Mouse (Mus musculus) kidney, adult 8-10 months (tissue): ENCODE data around the gene Pcolce2.

Experiments used
- DNase-seq, 2 experiments: peaks; one replicate each; pipeline ENCODE4 v3.0.0; 2022

The Pcolce2 gene

DNA sequence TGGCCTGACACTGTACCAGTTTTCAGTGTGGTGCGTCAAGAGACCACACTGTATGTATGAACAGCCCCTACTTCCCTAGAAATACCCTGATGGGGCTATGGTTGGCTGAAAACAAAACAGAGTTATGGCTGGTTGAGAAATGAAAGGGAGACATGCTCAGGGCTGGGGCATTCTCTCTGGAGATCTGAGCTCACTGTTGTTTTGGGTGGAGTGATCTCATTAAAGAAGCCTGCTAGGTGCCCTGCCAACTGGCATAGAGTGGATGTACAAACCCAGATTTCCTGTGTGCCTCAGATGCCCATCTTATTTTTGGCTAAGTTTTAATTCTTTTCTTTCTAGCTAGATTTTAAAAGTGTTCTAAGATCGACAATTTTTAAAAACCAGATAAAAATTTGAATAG lies 20.5 kb downstream of the Pcolce2 start:
- no peak for DNase-seq

DNA sequence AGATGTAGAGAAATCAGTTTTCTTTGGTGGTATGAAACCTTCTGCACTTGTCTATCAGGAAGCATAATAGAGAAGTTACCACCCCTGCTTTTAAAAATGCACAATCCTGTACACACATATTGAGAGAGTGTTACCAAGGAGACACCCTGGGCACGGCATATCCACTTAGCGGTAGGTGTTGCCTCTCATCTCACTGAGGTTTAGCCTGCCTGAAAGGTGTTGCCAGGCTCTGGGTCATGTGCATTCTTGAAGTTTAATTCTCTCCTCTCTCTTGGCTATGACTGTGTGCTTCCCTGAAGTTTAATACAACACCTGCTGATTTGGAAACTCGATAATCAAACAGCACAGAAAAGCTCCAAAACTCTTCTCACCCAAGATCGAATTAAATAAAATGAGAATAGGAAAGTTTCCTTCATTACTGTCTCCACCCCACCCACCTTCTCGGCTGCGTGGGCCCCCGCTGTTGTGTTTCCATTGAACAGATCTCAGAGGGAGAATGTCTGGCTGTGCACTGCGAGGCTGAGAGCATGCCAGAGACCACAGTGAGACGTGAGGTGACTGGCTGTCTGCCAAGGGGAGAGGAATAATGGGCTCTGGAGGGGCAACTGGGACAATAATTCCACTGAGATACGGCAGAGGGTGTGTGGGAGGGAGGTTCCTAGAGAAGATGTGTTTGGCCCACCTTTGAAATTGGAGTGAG lies 27.0 kb downstream of the Pcolce2 start:
- DNase-seq = no peak

DNA sequence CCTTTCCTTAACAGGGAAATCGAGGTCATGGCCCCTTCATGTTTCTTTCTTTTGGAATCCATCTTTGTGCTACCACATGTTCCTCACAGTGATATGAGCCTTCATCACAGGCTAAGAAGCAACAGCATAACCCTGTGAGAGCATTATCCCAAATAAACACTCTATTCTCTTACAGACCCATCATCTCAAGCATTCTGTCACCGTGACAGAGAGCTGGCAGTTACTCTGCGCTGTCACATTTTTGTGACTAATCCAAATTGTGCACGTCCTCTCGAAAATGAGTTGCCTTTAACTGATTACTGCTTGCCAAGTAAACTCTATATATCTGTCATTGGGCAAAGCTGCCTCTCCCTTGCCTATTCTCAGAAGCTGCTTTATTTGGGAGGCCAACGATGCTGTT lies 28.4 kb downstream of the Pcolce2 start:
- DNase-seq = no peak

DNA sequence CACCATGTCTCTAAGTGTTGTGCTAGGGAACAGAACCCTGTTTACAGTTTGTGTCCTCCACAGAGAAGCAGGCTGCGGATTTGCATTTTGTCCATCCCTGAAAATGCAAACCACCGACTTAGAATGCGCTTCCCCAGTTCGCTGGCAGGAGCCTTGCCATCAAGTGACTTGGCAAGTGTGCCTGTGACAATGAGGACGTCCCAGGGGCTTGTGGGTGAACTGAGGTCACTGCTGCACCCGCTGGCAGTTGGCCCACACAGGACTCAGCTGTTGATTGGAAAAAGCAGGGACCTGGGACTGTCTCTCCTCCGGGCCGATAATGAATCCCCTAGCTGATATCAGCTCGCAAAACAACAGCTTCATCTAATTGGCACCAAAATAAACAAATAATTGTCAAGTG lies 30.4 kb downstream of the Pcolce2 start:
- DNase-seq = peak; percentile 29 to 60

DNA sequence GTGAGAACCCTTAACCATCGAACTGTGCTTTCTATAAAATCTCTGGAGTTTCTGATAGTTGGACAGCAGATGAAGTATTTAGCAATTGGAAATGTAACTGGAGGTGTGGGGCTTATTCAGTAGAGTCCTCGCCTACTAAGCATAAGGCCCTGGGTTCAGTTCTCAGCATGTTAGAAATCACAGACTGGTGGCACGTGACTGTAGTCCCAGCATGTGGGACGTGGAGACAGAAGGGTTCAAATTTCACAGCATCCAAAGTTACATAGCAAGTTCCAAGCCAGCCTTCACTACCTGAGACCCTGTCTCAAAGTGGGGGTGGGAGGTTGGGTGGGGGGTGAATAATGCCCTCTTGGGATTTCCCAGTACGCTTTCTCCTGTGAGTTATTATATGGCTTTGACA lies 30.9 kb downstream of the Pcolce2 start:
- no peak for DNase-seq

DNA sequence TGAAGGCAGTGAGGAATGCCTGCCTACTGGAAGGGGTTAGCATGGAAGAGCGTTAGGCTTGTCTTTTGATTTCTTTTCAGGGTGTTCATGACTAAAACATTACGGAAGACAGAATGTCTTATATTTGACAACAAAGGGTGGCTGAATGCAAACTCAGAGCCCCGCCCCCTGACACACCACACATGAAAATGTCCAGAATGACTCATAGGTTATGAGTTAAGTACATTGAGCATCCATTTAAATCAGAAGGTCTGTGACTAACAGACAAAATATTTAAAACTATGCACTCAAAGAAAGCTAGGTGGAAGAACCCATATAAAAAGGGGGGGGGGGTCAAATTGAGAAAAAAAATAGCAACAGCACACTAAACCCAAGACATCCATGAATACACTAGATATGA lies 34.9 kb downstream of the Pcolce2 start:
- DNase-seq = no peak

DNA sequence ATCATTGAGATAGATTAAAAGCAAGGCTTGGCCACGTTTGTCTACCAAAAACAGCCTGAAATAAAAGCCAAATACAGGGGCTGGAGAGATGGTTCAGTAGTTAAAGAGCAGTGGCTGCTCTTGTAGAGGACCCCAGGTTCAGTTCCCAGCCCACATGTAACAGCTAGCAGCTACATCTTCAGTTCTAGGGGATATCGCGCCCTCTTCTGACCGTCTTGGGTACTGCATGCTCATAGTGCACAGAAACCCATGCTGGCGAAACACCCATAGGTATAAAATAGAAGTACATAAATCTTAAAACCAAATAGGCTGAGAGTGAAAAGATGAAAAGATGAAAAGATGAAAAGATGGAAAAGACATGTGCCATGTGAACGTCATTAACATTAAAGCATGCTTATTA lies 35.4 kb downstream of the Pcolce2 start:
- no peak for DNase-seq

DNA sequence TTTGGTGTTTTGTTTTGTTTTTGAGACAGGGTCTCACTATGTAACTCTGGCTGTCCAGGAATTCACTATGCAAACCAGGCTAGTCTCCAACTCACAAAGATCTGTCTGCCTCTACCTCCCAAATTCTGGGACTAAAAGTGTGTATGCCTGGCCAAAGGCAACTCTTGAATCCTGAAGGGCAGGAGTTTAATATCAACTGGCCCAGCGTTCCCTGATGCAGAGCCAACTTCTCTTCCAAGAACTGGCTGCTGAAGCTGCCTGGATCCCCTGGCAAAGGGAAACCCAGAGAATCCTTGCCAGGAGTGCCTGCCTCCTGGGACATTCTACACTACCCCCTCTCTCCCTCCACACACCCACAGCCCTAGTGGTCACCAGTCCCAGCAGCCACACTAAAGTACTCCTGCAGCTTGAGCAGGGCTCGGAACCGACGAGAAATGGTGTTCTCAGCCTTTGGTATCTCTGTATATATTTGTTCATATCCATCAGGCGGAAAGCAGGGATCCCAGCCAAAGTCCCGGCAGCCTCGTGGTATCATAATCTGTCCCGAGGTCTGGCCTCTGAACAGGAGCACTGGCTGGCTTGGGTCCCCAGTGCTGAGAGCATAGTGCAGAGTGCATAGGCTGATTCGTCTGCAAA lies 37.8 kb downstream of the Pcolce2 start:
- peak; percentile 86 to 87 for DNase-seq

DNA sequence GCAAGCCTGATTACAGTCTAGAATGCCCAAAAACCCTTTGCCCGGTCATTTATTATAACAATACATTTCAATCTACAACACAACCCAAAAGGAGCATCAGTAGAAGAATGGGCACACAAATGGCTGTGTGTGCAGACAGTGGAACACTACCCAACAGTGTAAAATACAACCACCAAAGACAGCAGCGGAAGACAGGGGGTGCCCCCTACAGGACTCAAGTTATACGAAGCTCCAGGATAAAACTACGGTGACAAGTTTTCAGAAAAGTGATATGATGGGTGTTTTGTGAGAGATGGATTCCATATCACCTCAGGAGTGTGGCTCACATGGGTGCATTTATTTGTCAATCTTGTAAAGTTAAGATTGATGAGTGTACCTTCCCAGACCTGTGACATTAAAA lies 38.6 kb downstream of the Pcolce2 start:
- no peak for DNase-seq

DNA sequence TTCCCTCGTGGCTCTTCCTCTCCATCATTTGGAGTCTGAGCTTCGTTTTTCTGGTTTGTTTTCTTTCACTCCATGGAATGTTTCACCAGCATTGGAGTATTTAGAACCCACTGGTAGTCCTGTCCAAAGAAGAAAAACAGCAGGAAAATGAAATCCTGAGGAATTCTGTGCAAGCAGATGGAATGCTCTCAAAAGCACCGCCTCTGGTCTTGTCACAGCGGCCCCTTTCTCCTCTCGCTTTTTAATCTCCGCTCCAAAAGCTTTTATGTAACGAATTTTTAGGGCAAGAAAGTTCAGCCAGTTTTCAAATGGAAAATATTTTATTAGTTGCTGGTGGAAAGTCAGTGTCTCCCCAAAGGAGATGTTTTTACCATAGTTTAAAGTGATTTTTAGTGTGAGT lies 42.6 kb downstream of the Pcolce2 start:
- DNase-seq = no peak

DNA sequence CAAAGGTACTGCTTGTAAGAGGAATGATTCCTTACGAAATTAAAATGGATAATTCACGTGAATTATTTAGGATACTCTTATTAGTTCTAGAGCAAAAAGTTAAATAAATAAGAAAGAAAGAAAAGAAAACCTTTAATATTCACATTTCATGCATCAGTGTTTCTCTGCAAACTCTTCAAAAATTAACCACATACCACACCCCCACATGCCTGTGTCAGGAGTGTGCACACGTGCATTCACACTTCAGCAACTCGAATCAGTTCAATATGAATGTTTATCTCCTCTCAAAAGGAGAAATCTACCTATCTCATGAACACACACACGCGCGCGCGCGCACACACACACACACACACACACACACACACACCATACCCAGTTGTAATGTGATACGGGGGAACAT lies 43.3 kb downstream of the Pcolce2 start:
- DNase-seq = peak in 1 of 2 experiments; percentile 37

DNA sequence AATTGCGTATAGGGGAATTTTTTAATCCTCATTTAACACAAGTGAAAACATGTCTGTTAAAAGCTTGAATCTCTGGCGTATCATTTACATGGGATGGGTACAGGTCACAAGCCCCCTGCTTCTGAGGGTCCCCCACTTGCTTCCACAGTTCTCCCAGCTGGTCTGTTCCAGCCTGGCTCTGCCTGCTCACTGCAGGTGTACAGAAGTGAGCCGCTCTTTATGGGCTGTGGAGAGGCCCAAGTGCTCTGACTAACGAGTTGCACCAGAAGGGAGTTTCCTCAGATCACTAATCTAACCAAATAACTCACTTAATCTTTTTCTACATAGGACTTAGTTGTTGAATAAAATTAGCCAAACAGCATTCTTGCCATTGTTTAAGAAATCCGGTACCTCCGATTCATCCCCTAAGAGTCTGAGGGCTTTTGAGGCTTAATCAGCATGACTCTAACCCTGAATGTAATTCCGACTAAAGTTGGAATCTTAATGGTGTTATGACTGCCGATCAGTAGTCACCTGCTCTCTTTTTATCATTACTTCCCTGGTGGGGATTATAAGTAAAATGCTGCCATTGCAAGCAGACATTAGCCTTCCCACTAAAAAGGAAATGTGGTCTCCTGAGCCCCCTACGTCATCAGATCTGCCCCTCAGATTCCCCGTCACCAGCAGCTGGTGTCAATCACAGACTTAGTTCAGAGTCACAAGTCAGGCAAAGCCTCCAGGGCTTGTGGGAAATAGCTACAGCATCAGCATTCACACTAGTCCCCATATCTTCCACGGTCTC lies 48.4 kb downstream of the Pcolce2 start:
- DNase-seq = no peak

DNA sequence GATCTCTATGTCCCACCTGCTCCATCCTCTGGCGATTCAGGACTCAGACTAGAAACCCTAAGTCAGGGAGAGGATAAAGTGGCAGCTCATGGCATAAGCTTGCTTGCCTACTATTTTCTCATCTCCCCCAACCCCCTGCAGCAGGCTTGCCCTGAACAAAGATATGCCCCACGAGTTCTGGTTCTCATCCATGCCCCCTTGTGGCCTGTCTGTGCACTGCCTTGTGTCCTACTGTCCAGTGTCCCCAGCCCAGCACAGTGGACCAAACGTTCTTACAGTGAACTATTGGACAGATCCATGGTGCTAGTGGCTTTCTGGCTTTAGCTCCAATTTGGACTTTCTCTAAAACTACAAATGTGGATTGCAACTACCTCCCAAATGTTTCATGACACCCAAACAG lies 50.7 kb downstream of the Pcolce2 start:
- peak in 1 of 2 experiments; percentile 59 for DNase-seq

DNA sequence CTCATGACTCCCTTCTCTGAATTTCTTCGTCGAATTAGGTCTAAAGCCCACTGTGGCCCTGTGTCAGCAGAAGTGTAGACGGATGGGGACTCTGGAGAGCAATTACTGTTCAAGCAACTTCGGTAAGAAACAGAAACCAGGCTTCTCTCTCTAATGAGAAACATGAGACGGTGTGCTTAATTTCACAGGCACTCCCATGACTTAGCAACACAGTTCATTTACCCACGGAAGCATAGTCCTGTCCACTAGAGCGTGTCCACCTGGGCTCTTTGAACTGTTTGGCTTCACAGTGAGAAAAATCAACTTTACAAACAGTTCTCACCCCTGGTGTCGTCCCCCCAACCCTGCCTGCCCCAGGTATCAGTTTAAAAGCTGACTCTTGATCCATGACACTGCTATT lies 55.4 kb downstream of the Pcolce2 start:
- peak; percentile 65 to 70 for DNase-seq

DNA sequence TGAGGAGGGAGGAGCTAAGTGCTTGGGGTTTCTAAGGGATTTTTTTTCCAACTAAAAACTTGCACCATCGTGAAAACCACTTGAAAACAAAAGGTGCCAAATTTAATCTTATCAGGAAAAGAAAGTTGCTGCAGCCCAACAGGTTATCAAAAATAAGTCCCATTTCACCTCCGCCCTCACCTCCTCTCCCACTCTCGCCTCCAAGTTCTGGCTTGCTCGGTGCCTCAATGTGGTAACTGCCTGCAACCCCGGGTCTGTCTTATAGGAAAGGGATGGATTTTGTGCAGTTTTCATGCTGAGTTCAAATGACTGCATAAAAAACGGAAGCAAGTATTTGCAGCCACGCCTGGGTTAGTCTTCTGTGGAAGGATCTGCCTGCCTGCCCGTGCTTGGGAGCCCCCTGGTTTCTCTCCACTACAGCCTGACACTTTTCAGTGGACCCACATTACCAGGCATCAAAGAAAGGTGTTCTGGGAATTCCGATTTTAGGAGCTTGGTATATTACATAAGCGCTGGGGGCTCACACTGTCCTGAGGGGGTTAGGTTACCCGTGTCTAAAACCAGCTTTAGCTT lies 56.2 kb downstream of the Pcolce2 start:
- DNase-seq = peak in 1 of 2 experiments; percentile 13

DNA sequence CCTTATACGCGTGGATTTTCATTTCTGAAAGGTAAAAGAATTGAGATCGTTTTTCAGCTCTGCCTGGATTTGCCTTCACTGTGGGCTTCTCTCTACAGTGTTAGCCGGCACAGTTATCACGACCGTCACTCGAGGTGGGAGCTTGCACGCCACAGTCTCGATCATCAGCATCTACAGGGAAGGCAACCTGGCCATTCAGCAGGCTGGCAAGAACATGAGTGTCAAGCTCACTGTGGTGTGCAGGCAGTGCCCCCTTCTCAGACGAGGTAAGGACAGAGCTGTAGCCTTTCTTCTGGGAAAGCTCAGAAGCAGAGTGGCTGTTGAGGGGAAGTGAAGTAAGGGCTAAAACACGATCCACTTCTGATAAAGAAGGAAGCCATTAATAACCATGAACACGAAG lies 57.1 kb downstream of the Pcolce2 start:
- no peak for DNase-seq

DNA sequence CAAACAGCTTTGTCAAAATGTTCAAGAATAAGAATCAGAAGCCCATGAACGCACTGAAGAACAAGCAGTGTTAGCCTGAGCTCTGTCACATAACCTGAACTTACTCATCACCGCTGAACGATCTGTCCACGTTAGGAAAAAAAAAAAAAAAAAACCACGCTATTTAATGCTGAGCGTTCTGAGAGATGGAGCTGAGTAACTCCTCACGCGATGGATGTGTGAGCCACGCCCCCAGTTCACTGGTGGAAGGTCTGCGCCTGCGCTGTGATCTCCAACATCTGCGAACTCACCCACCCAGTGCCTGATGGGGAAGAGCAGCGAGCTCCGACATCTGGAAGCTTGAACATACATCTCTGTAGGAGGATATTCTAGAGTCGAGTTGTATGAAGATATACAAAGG lies 57.6 kb downstream of the Pcolce2 start:
- no peak for DNase-seq

DNA sequence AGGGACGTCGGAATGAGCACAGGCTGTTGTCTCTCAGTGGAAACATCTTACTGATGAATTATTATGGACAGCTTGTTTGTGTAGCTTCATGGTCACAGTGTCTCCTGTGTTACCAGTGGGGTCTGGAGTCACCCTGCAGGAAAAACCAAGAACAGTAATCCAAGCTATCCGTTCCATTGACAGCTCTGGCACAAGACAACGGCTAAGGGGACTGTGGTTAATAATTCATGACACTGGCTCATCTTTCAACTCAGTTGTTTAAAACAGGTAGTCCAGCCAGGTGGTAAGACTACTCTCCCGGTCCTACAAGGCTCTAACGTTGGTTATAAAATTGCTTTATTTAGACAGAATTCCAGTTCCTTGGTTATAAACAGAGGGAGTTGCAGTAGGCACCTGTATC lies 59.2 kb downstream of the Pcolce2 start:
- peak; percentile 63 to 74 for DNase-seq

DNA sequence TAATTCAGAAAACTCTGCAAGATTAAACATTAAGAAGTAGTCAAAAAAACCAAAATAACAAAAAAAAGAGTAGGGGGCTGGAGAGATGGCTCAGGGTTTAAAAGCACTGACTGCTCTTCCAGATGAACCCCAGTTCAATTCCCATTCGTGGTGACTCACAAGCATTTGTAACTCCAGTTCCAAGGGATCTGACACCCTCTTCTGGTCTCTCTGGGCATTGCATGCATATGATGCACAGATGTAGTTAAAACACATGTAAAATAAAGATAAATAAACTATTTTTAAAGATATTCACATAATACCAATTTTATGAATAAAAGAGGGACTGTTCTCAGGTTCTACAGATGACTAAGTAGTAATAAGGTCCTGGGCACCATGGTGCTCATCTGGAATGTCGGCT lies 60.4 kb downstream of the Pcolce2 start:
- peak; percentile 38 to 73 for DNase-seq

DNA sequence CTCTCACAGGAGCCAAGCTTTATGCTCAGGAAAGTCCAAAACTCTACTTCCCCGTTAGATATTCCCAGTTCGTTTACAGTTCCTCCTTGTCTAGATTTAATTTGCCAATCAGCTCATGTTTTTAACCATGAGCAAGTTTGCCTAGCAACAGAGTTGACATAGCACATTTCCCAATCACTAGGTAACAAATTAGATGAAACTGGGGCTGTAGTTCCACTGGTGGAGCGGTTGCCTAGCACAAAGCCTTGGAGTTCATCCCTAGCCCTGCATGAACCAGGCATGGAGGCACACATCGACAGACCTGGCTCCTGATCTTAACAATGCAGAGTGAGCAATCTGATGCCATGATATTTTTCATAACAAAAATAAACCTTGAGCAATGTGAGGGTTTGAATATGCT lies 61.9 kb downstream of the Pcolce2 start:
- no peak for DNase-seq

DNA sequence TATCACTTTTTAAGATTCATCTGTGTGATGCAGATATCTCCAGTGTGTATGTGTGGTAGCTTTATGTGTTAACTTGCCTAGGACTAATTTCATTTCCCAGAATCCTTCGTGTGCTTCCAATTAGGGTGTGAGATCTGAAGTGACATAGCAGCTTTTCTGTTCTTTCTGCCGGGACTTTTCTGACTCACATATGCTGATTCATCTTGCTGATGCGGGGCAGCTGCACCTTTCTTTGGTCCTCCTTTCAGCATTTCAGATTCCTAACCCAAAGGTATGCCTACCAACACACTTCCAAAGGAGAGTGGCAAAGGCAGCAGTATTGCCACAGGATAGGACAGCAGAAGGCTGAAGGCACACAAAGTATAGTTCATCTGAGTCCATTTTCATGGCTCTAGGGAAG lies 66.7 kb downstream of the Pcolce2 start:
- DNase-seq = no peak

DNA sequence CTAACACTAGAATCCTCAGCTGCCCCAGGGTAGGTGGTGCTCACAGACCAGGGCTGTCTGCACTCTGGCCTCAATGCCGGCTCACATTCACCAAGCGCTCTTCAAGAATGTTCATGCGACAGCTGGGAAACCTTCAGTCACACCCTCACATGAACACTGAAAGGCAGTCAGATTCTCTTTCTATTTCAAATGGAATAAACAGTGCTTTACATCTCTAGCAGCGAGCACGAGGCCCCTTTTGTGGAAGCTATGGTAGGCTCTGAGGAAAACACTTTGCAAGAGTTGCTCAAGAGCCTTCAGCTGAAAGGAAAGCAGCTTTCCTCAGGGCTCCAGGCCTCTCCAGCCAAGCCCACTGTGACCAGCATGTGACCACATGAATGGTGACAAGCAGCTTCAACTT lies 68.0 kb downstream of the Pcolce2 start:
- DNase-seq = no peak

DNA sequence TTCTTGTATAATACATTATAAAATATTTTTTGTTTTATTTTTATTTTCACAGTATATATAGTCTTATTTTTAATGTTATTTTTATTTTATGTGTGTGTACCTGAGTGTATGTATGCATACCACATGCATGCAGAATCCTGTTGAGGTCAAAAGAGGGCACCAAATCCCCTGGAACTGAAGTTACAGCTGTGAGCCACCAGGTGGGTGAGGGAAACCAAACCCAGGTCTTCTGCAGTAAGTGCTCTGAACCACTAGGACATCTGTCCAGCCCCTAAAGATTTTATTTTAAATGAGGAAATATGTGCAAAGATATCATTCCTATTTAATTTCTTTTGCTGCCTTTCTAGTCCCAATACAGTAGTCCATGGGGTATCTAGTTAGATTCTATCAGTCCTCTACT lies 71.5 kb downstream of the Pcolce2 start:
- DNase-seq = no peak

DNA sequence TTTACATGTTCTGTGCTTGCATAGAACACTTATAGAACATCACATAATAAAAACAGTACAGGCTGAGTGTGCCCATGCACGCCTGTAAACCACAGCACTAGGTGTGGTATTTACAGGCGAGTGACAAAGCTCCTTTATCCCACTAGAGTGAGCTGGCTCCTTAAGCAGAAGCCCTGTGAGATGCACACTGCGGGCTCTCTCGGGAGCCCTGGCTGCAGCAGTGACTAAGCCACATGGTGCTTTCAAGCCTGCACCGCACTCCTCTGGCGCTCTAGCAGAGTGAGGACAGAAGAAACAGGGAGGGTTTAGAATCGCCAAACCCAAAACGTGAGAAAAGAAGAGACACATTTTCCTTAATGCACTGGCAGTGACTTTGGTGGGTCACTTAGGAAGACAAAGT lies 75.2 kb downstream of the Pcolce2 start:
- DNase-seq = no peak
